26 mouse cellular contexts compared by ENCODE assay signal in the genomic region with DNA sequence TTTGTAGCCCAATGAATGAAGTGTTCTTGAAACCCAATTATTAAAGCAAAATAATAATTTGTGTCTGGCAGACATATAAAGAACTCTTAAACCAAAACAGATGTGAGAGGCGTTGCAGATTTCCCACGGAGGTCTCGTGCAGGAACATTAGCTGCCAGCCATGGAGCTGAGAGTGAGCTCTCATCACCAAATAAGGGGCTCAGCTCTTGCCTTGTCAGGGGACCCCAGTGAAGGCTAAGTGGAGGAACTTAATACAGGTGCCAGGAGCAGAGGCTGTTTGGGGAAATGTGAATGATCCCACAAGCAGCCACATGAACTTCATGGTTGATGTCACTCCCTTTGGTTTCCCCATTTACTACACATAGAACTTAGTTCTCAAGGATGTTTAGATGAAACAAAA. TPM values are rescaled to one million over a fixed set of nuclear protein-coding genes. Genes with fewer than 3 reads are reported as not detected.
"Had no signal": no experiment of that assay in that cellular context is flagged by ENCODE, and none has a peak within 500 bp of the region (broad histone marks: within the 10 kb centered on the region; RNA-seq: fewer than 3 reads in every experiment).

No protein-coding gene starts in this region.

- H3K4me1 ChIP-seq: hindbrain, embryonic 13.5 days; hindbrain, embryonic 15.5 days; kidney, embryonic 15.5 days had no signal

- H3K36me3 ChIP-seq: heart, embryonic 13.5 days; heart, embryonic 15.5 days; hindbrain, embryonic 13.5 days; hindbrain, embryonic 15.5 days; kidney, embryonic 15.5 days had no signal

- ATAC-seq: hindbrain, postnatal 0 days; intestine, embryonic 16.5 days had no signal

- H3K27me3 ChIP-seq: heart, embryonic 13.5 days; heart, embryonic 15.5 days; hindbrain, embryonic 13.5 days; hindbrain, embryonic 15.5 days; kidney, embryonic 15.5 days had no signal

- DNase-seq: gastrocnemius, postnatal 14 days; gastrocnemius, postnatal 36 days; heart, adult 11 months; heart, adult 2 months; heart, postnatal 14 days; heart, postnatal 36 days; kidney, adult 11 months; kidney, adult 2 months; kidney, adult 9 months; kidney, postnatal 14 days; kidney, postnatal 36 days; layer of hippocampus, adult 9-11 months; layer of hippocampus, postnatal 36 days; left cerebral cortex, postnatal 4 days; liver had no signal

- H3K4me2 ChIP-seq: heart, embryonic 11.5 days; heart, embryonic 13.5 days; heart, embryonic 15.5 days; hindbrain, embryonic 13.5 days; hindbrain, embryonic 15.5 days; kidney, embryonic 15.5 days; liver, embryonic 11.5 days had no signal

- H3K27ac ChIP-seq: heart, adult 2 months; heart, embryonic 13.5 days; heart, embryonic 15.5 days; hindbrain, embryonic 13.5 days; hindbrain, embryonic 15.5 days; hindbrain, postnatal 0 days; kidney, embryonic 15.5 days; kidney, postnatal 0 days had no signal

- H3K9me3 ChIP-seq: heart, embryonic 13.5 days; heart, embryonic 15.5 days; hindbrain, embryonic 13.5 days; hindbrain, embryonic 15.5 days; kidney, embryonic 15.5 days had no signal

- H3K9ac ChIP-seq: heart, embryonic 13.5 days; heart, embryonic 15.5 days; hindbrain, embryonic 13.5 days; hindbrain, embryonic 15.5 days; kidney, embryonic 15.5 days had no signal

- H3K4me3 ChIP-seq: heart, adult 2 months; heart, embryonic 13.5 days; heart, embryonic 15.5 days; hindbrain, embryonic 13.5 days; hindbrain, embryonic 15.5 days; kidney, embryonic 15.5 days had no signal

RNA-seq across cellular contexts. Expression of gene Sema3c, which starts 55.5 kb away (rescaled TPM):
- total RNA-seq: hematopoietic stem cell, adult 5-6 weeks had no signal
